Mouse (Mus musculus) inflammation-experienced regulatory T-cells, adult 16 weeks (primary cell): ENCODE measurements around the gene Ccdc7b. TPM values are rescaled to one million over a fixed set of nuclear protein-coding genes. Genes with fewer than 3 reads are reported as not detected.

Experiments
- polyA plus RNA-seq: library from polyadenylated mRNA; unstranded; fragments of 100-300 nt; shearing (Covaris generic); gene quantifications from one replicate; pipeline ENCODE4 v1.2.1, GENCODE M21; 2017

The Ccdc7b gene
- polyA plus RNA-seq = not detected

DNA sequence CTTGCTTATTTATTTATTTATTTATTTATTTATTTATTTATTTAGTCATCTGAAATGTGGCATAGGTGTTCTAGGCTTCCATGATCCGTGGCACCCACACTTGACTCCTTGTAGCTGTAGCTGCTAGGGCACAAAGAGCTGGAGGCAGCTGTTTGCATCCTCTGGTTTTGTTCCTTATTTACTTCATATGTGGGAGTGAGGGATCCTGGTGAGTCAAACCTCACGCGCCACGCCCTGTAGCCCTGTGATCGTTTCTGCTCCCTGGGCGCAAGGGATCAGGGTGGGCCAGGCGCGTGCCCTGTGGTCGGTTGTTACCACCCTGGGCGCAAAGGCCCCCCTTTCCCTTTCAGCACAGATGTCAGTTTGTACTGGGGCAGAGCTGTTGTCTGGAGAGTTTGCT lies at the start of gene Ccdc7b:
Gene Ccdc7b, plus strand, starts transcription at position 301 of the 400 bp plus-strand sequence.

DNA sequence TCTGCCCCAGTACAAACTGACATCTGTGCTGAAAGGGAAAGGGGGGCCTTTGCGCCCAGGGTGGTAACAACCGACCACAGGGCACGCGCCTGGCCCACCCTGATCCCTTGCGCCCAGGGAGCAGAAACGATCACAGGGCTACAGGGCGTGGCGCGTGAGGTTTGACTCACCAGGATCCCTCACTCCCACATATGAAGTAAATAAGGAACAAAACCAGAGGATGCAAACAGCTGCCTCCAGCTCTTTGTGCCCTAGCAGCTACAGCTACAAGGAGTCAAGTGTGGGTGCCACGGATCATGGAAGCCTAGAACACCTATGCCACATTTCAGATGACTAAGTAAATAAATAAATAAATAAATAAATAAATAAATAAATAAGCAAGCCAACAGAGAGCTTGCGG lies 1.5 kb upstream of the Ccdc7b start, which contains the start of gene Ccdc7a:
Gene Ccdc7a, minus strand, starts transcription at position 101 of the 400 bp plus-strand sequence.

DNA sequence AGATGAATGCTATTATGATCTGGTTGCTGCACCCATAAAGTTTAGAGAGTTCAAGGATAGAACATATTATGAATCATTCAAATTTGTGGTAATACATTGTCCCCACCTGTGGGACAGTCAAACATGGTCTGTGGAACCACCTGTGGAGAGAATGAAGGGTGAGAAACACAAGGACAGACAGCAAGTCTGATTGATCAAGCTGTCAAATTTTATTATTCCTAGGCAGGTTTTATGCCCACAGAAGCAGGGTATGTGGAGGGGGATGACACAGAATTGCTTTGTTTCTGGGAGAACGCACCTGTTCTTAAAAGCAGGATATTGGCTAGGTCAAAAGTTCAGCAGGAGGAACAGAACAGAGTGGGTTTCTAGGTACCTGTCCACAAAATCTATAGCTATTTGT lies 64.6 kb downstream of the Ccdc7b start, which contains the start of gene Gm10999:
Gene Gm10999, minus strand, starts transcription at position 101 of the 400 bp plus-strand sequence.

Other genes with a start within 250 kb of the Ccdc7b start
- 0.33 TPM for gene Ccdc7a, start 1.6 kb upstream of the Ccdc7b start, polyA plus RNA-seq
- gene Gm10999, start 64.5 kb downstream of the Ccdc7b start, polyA plus RNA-seq = not detected
- 29.6 TPM for gene 2610044O15Rik8, start 167.3 kb downstream of the Ccdc7b start, polyA plus RNA-seq